Mouse (Mus musculus) small intestine, adult 2 months (tissue): Measurements from ENCODE around the gene Srcap.

Source experiments
- CTCF ChIP-seq: fragments of 200-500 bp; IDR thresholded peaks from 2 replicates; pipeline ENCODE4 v1.5.1; 2012; ENCODE audit warnings: low read depth, mild to moderate bottlenecking, control low read depth, inconsistent platforms, low read length, moderate library complexity, mixed read lengths; ENCODE audit not compliant: insufficient replicate concordance, insufficient read length; ENCODE audit errors: extremely low read depth
- POLR2A ChIP-seq: fragments of 200-500 bp; IDR thresholded peaks from 2 replicates; pipeline ENCODE4 v1.6.1; 2012; ENCODE audit warnings: low read depth, mild to moderate bottlenecking, control low read depth, inconsistent platforms, low read length, moderate library complexity

DNA sequence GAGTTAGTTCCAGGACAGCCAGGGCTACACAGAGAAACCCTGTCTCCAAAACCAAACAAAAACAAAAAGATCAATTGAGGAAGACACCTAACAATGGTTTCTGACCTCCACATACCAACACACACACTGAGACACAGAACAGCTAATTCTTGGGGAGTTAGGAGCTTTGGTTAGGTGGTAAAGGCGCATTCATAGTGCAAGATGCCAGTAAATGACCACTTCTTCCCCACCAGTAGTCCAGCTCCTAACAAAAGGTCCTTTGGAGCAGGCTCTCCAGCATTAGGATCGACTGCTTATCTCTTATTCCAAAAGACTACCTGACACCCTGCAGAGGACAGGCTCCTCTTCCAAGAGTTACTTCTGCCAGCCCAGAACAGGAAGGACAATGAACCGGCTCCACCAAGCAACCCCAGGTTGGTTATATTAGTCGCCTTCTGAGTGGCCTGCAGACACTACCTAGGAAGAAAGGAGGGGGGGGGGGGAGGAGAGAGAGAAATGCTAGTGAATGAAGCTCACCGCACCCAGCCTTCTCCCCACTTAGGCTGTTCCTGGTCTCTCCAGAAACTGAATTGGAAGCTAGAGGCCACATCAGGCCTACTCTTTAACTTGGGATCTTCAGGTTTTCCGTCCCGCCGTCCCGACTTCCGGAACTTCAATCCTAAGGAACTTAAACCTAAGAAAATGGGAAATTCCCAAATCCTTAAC, 41.6 kb upstream of the Srcap start:
- TF ChIP-seq POLR2A (no peak), CTCF (no peak)
